Mouse (Mus musculus) liver, adult 2 months (tissue): Measurements from ENCODE around the gene Uri1.

Source experiments
- CTCF ChIP-seq: fragments of 200-500 bp; IDR thresholded peaks from 2 replicates; pipeline ENCODE4 v1.5.1; 2011; ENCODE audit warnings: low read depth, low read length, control low read depth
- POLR2A ChIP-seq: fragments of 200-500 bp; IDR thresholded peaks from 2 replicates; pipeline ENCODE4 v1.6.1; 2011; ENCODE audit warnings: low read length, control low read depth; ENCODE audit not compliant: insufficient read depth; ENCODE audit errors: extremely low read depth

DNA sequence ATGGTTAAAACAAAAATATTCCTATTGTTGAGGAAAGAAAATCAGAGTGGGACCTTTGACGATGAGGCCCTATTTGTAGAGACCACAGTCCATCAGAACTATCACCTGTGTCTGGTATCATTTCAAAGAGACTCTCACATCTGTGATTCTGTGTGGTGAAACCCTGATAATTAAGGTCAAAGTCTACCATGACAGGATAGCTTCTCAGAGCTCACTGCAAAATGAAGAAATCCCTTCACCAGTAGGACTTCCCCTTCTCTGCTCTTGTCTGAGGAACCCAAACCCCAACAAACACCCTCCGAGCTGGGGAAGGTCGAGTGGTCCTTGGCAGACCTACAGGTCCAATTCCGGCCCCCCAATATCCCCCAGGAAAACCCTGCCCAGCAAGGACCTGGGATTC is 1.5 kb upstream of the Uri1 start:
- no peak for TF ChIP-seq POLR2A
- no peak for TF ChIP-seq CTCF
